ENCODE assay signal across 28 mouse cellular contexts in genomic region chr6:59935046-59935445, GRCm38 (mm10).
A peak's percentile ranks its signal among the peaks of the same experiment; 100 is the strongest.
DNase-seq lines count a peak whose midpoint lies in the region; ATAC-seq and TF ChIP-seq lines count a peak whose summit lies in the region.
"Had no signal": no experiment of that assay in that cellular context is flagged by ENCODE, and none has a peak within 500 bp of the region (broad histone marks: within the 10 kb centered on the region; RNA-seq: fewer than 3 reads in every experiment).

No protein-coding gene starts in this region.

- TF ChIP-seq CTCF in brain, embryonic 14.5 days (IDR thresholded peaks at IDR 0.05; ENCODE audit: borderline replicate concordance, extremely low read depth, insufficient read depth, insufficient read length): no peak

- no peak overlapping the region for H3K27ac ChIP-seq in hindbrain, embryonic 14.5 days
- H3K27ac ChIP-seq in hindbrain, embryonic 10.5 days: no peak overlapping the region
- H3K27ac ChIP-seq: embryonic facial prominence, embryonic 15.5 days; gastrocnemius, adult 2 months; heart, embryonic 15.5 days had no signal

- DNase-seq in hindbrain, embryonic 14.5 days (ENCODE audit: low spot score): peak; percentile 25
- no peak for DNase-seq in hindbrain, embryonic 10.5 days (ENCODE audit: low spot score)
- peak; percentile 97 for DNase-seq in Muller cell, postnatal 12 days (ENCODE audit: inconsistent ontology term)
- DNase-seq in brain, embryonic 14.5 days (ENCODE audit: low read depth): peak; percentile 3
- peak; percentile 5 for DNase-seq in retina, postnatal 7 days (ENCODE audit: low read depth, low spot score)
- DNase-seq in heart, adult 18-20 months: no peak
- no peak for DNase-seq in lung, postnatal 14 days
- DNase-seq: adrenal gland, adult 2 months; adrenal gland, postnatal 14 days; B cell, adult 2 months; cerebellum, adult 2 months; cerebellum, adult 9-11 months; cerebellum, postnatal 25 days; forebrain, postnatal 0 days; gastrocnemius, adult 2 months; gastrocnemius, postnatal 14 days; heart, adult 11 months; heart, postnatal 10 days; heart, postnatal 36 days had no signal

- no peak overlapping the region for H3K4me3 ChIP-seq in hindbrain, embryonic 14.5 days (replicated peaks; ENCODE audit: low read length)
- H3K4me3 ChIP-seq in hindbrain, embryonic 10.5 days: no peak overlapping the region
- H3K4me3 ChIP-seq: embryonic facial prominence, embryonic 15.5 days; gastrocnemius, adult 2 months; heart, embryonic 12.5 days; heart, embryonic 15.5 days had no signal

- 54% methylated on average over 3 of the region's 3 CpGs for WGBS in hindbrain, embryonic 14.5 days
- WGBS in hindbrain, embryonic 10.5 days: 77% methylated on average over 3 of the region's 3 CpGs

- H3K4me2 ChIP-seq in hindbrain, embryonic 14.5 days (replicated peaks): no peak overlapping the region
- H3K4me2 ChIP-seq: embryonic facial prominence, embryonic 15.5 days; heart, embryonic 12.5 days; heart, embryonic 15.5 days had no signal

- no peak for ATAC-seq in hindbrain, embryonic 14.5 days (ENCODE audit: low FRiP score)
- ATAC-seq: forebrain, embryonic 14.5 days; forebrain, postnatal 0 days; hindbrain, embryonic 16.5 days; inflammation-experienced regulatory T-cells, adult 6 months; intestine, embryonic 16.5 days had no signal

- H3K36me3 ChIP-seq in hindbrain, embryonic 14.5 days (replicated peaks; ENCODE audit: control insufficient read depth, insufficient read depth): no peaks in the 10 kb centered on the region
- H3K36me3 ChIP-seq in hindbrain, embryonic 10.5 days: no peaks in the 10 kb centered on the region
- H3K36me3 ChIP-seq: embryonic facial prominence, embryonic 15.5 days; G1E; heart, embryonic 12.5 days; heart, embryonic 15.5 days had no signal

- H3K4me1 ChIP-seq in hindbrain, embryonic 14.5 days (replicated peaks; ENCODE audit: control insufficient read depth, insufficient read depth, low read length): no peaks in the 10 kb centered on the region
- no peaks in the 10 kb centered on the region for H3K4me1 ChIP-seq in hindbrain, embryonic 10.5 days (replicated peaks)
- H3K4me1 ChIP-seq: embryonic facial prominence, embryonic 15.5 days; heart, embryonic 12.5 days; heart, embryonic 15.5 days had no signal

- no peaks in the 10 kb centered on the region for H3K9me3 ChIP-seq in hindbrain, embryonic 14.5 days (ENCODE audit: control insufficient read depth, low read length)
- no peaks in the 10 kb centered on the region for H3K9me3 ChIP-seq in hindbrain, embryonic 10.5 days
- H3K9me3 ChIP-seq: embryonic facial prominence, embryonic 15.5 days; G1E; heart, embryonic 12.5 days; heart, embryonic 15.5 days had no signal

- no peak overlapping the region for H3K9ac ChIP-seq in hindbrain, embryonic 14.5 days
- H3K9ac ChIP-seq: embryonic facial prominence, embryonic 15.5 days; forebrain, postnatal 0 days; heart, embryonic 12.5 days; heart, embryonic 15.5 days had no signal

- no peaks in the 10 kb centered on the region for H3K27me3 ChIP-seq in hindbrain, embryonic 14.5 days (ENCODE audit: control insufficient read depth, insufficient read depth, low read length)
- no peaks in the 10 kb centered on the region for H3K27me3 ChIP-seq in hindbrain, embryonic 10.5 days (ENCODE audit: insufficient read depth, poor library complexity, severe bottlenecking)
- H3K27me3 ChIP-seq: CH12.LX; embryonic facial prominence, embryonic 15.5 days; heart, embryonic 12.5 days; heart, embryonic 15.5 days had no signal

- TF ChIP-seq POLR2A in brain, embryonic 14.5 days (IDR thresholded peaks at IDR 0.05; ENCODE audit: borderline replicate concordance, extremely low read depth, insufficient read depth, insufficient read length, poor library complexity, severe bottlenecking): no peak

Comparison
In these comparisons a context has a peak if more than half of its experiments do, and no peak if none do; other contexts are left out.
1. DNase-seq: peak in hindbrain, embryonic 14.5 days (single experiment), Muller cell, postnatal 12 days (single experiment), brain, embryonic 14.5 days (single experiment) and retina, postnatal 7 days (single experiment); none in hindbrain, embryonic 10.5 days (single experiment), heart, adult 18-20 months (0 of 2) and lung, postnatal 14 days (single experiment).